Mouse (Mus musculus): ENCODE results near the gene Actr6.

DNA sequence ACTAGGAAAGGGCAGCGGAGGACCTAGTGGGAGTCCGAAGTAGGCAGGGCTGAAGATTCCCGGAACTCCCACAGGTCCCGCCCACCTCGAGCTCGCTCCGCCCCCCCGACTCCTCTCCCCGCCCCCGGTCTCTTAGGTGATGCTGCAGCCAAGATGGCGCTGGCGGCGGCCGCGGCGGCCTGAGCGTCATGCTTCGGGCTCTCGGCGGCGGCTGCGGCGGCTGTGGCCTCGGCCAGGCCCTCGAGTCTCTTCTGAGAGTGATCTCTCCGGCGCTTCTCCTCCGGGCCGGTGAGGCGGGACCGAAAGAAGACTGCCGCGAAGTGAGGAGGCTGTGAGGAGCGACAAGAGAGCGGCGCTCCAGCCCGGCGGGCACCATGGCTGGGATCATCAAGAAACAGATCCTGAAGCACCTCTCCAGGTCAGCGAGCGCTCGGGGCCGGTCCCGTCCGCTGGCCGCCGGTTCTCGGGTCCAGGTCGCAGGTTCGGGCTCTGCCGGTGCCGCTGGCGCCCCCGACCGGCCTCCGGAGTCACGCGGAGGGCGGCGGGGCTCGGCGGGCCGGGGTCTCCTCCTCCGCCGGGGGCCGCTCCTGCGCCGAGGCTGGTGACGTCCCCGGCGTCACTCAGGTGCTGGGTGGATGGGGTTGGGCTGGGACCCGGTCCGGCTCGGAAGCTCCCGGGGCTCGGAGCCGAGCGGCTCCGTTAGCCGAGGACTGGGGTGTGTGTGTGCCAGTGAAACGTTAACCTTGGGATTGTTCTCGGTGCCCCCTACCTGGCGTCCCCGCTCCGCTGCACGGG lies 13.0 kb upstream of the Actr6 start, which contains the start of gene Uhrf1bp1l:
- no peak for TF ChIP-seq GATA1 (IDR thresholded peaks at IDR 0.05; ENCODE audit: low read length)
- TF ChIP-seq TAL1 (IDR thresholded peaks at IDR 0.05; ENCODE audit: low read length), result no peak
